Mouse (Mus musculus) heart, postnatal 0 days (tissue): ENCODE data around the gene Ankrd28.

Experiments
- CTCF ChIP-seq: IDR thresholded peaks from 2 replicates; pipeline ENCODE4 v1.5.1; 2016; ENCODE audit warnings: antibody characterized with exemption, control low read depth, low read depth
- EP300 ChIP-seq: IDR thresholded peaks from 2 replicates; pipeline ENCODE4 v1.6.1; 2016; ENCODE audit warnings: antibody characterized with exemption, low read depth

DNA sequence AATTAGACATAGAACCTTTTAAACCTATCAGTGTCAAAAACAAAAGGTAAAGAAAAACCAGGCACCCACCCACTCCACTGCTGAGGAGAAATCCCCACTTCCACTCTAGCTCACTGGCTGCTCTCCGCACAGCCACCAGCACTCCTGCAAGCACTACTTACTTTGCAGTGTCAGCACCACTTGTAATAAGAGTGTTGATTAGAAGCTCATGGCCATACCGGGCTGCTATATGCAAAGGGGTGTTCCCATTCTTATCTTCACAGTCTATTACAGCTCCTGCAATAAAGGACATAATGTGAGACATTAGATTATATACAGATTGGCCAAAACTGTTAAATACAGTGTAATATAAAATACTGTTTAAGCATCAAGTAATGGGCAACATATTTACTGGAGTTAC lies 95.6 kb downstream of the Ankrd28 start:
- TF ChIP-seq CTCF (no peak), EP300 (no peak)
